Mouse (Mus musculus) liver, postnatal 0 days (tissue): ENCODE measurements at regions not wholly inside any gene's neighbourhood (a gene's known extent, or its start where the extent isn't known, plus 50 kb on each side); places are given as distances from the start of the nearest gene placed in this dataset.

Experiments
- ATAC-seq: fragments of 200-750 bp; cut with Nextera tagmentation; 2 replicates; pipeline ENCODE4 v1.8.0; 2017; ENCODE audit warnings: mild to moderate bottlenecking, moderate library complexity
- DNase-seq: peaks from one replicate; pipeline ENCODE4 v3.0.0-alpha.2; 2016
- H3K27ac ChIP-seq: fragments of 300-500 bp; sonication (generic); 2 replicates; pipeline ENCODE4 v1.5.1; 2014; ENCODE audit warnings: antibody characterized with exemption, moderate library complexity, mild to moderate bottlenecking, low read depth
- H3K27me3 ChIP-seq: fragments of 300-500 bp; sonication (generic); 2 replicates; pipeline ENCODE4 v1.6.1; 2014; ENCODE audit warnings: low read length, control low read depth, mixed read lengths; ENCODE audit not compliant: insufficient read depth
- H3K36me3 ChIP-seq: fragments of 300-500 bp; sonication (generic); replicated peaks from 2 replicates; pipeline ENCODE4 v1.6.1; 2014; ENCODE audit warnings: mild to moderate bottlenecking, control low read depth, low read length, moderate library complexity, mixed read lengths; ENCODE audit not compliant: insufficient read depth
- H3K4me1 ChIP-seq: fragments of 300-500 bp; sonication (generic); 2 replicates; pipeline ENCODE4 v1.6.1; 2014; ENCODE audit warnings: antibody characterized with exemption, mild to moderate bottlenecking, control low read depth; ENCODE audit not compliant: insufficient read depth
- H3K4me2 ChIP-seq: fragments of 300-500 bp; sonication (generic); 2 replicates; pipeline ENCODE4 v1.6.1; 2014; ENCODE audit warnings: low read depth, mild to moderate bottlenecking, low read length, moderate library complexity, mixed read lengths
- H3K4me3 ChIP-seq: fragments of 300-500 bp; sonication (generic); 2 replicates; pipeline ENCODE4 v1.5.1; 2014; ENCODE audit warnings: low read depth, low read length
- H3K9ac ChIP-seq: fragments of 300-500 bp; sonication (generic); replicated peaks from 2 replicates; pipeline ENCODE4 v1.6.1; 2014; ENCODE audit warnings: mild to moderate bottlenecking, moderate library complexity
- H3K9me3 ChIP-seq: fragments of 300-500 bp; sonication (generic); 2 replicates; pipeline ENCODE4 v1.6.1; 2016; ENCODE audit warnings: mild to moderate bottlenecking, control low read depth, low read length, mixed read lengths
- CTCF ChIP-seq: sonication (generic); IDR thresholded peaks from 2 replicates; pipeline ENCODE4 v1.5.1; 2016; ENCODE audit warnings: antibody characterized with exemption, low read depth
- EP300 ChIP-seq: IDR thresholded peaks from 2 replicates; pipeline ENCODE4 v1.6.1; 2016; ENCODE audit warnings: antibody characterized with exemption, low read depth, mild to moderate bottlenecking
- whole genome bisulfite sequencing: fragments of 180-500 bp; shearing (Covaris S2); extraction: QIAGEN DNeasy Blood & Tissue Kit; methylation state at CpG from one replicate; pipeline ENCODE4 v1.1.7; 2014; ENCODE audit not compliant: insufficient replicate concordance; 5-methylcytosine and 5-hydroxymethylcytosine counted together

DNA sequence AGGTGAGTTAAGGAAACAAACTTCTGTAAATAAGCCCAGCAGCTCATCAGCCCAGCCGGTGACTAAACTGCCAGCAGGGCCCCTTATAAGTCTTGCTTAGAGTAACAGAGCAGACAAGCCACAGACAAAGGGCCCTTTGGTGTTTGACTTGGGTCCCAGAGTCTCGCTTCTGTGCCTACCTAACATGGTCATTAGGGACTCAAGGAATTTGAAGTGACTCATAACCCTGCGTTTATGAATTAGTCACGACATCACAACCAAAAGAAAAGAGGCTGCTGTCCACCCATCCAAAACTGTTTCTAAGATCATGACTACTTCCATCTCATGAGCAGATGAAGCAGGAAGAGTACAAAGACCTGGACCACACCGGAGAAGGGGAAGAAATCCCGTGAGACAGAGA, 227.5 kb upstream of the Fn1 start:
- no peak for ATAC-seq
- 81% methylated on average over 6 of the region's 6 CpGs for WGBS
- no peaks in the 10 kb centered on the region for H3K27me3 ChIP-seq
- H3K4me2 ChIP-seq: no peak overlapping the region
- H3K27ac ChIP-seq: no peak overlapping the region
- H3K9me3 ChIP-seq: no peaks in the 10 kb centered on the region
- H3K9ac ChIP-seq: no peak overlapping the region
- DNase-seq: no peak
- no peaks in the 10 kb centered on the region for H3K36me3 ChIP-seq
- no peak for TF ChIP-seq EP300
- TF ChIP-seq CTCF: no peak
- H3K4me3 ChIP-seq: no peak overlapping the region
- H3K4me1 ChIP-seq: peaks cover 5% of the 10 kb centered on the region; the same call in 1 of the 2 replicates

DNA sequence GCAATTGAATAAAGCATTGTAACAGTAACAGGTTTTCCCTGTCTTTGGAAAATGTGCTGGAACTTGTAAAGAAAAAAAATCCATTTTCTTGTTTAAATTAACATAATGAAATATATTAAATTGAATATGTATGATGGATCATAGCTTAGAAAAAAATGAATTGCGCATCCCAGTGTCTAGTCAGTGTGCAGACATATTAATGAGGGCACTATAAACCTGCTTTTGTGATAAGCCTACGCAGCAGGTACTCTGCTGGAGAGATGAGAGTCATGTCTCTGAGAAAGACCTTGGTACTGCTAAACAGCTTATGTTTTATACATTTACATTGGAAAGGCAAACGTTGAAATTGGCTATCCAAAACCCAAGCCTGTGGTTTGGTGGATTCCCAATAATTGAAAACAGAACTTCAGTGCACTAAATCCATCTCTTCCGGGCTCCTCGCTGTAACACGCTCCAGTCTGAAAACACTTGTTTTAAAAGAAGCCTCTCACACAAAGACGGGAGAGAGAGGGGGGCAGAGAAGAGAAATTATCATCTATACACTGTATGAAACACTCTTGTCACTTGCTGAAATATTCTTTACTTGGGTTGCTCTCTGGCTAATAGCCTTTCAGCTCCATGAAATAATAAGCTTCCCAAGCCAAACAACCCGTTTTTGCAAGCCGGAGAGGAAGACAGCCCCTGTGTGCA, 223.9 kb upstream of the Fn1 start:
- Histone ChIP-seq H3K27ac (no peak overlapping the region), H3K4me1 (no peaks in the 10 kb centered on the region), H3K9ac (no peak overlapping the region), H3K27me3 (no peaks in the 10 kb centered on the region), H3K36me3 (no peaks in the 10 kb centered on the region), H3K9me3 (no peaks in the 10 kb centered on the region), H3K4me3 (no peak overlapping the region), H3K4me2 (no peak overlapping the region)
- 77% methylated on average over 9 of the region's 9 CpGs for WGBS
- ATAC-seq: no peak
- TF ChIP-seq CTCF (no peak), EP300 (no peak)
- no peak for DNase-seq

DNA sequence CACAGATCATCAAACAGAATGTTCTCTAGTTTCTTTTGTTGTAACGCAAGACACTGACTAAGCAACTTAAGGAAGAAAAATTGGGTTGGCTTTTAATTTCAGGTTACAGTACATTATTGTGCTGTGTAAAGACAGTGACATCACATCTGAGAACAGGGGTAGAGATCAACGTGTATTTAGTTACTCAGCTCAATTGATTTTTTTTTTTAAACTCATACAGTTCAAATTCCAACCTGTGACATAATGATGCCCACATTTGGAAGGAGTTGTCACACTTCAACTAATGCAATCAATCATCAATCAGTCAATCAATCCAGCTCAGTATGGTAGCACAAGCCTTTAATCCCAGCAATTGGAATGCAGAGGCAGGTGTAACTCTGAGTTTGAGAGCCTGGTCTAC, 221.0 kb upstream of the Fn1 start:
- Histone ChIP-seq H3K27ac (no peak overlapping the region), H3K4me2 (no peak overlapping the region), H3K9ac (no peak overlapping the region), H3K36me3 (no peaks in the 10 kb centered on the region), H3K9me3 (no peaks in the 10 kb centered on the region), H3K27me3 (no peaks in the 10 kb centered on the region), H3K4me1 (no peaks in the 10 kb centered on the region), H3K4me3 (no peak overlapping the region)
- ATAC-seq (peak; percentile 58; the same call in 1 of the 2 replicates), DNase-seq (no peak)
- 64% methylated on average over 2 of the region's 2 CpGs for WGBS
- TF ChIP-seq CTCF (no peak), EP300 (no peak)

DNA sequence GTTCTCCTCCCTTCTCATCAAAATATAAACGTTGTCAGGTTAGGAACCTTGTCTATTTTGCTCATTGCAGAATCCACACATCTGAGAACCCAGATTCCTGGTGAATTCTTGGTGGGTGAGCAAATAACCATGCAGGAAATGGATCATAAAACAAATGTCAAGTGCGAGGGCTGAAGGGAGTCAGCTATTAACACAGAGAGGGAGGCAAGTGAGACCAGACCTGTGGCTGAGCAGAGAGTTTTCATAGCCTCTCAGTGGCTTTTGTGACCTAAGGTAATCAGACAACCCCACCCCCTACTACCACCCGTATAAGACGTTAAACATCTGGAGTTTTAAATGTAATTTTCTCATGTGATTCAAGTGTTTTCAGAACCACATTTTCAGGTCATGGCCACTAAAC, 212.7 kb upstream of the Fn1 start:
- no peak for TF ChIP-seq EP300
- no peak for TF ChIP-seq CTCF
- DNase-seq (no peak), ATAC-seq (no peak)
- Histone ChIP-seq H3K4me1 (no peaks in the 10 kb centered on the region), H3K9me3 (no peaks in the 10 kb centered on the region), H3K9ac (no peak overlapping the region), H3K4me3 (no peak overlapping the region), H3K4me2 (no peak overlapping the region), H3K27me3 (no peaks in the 10 kb centered on the region), H3K27ac (no peak overlapping the region), H3K36me3 (no peaks in the 10 kb centered on the region)
- WGBS: 38% methylated on average over 4 of the region's 4 CpGs

DNA sequence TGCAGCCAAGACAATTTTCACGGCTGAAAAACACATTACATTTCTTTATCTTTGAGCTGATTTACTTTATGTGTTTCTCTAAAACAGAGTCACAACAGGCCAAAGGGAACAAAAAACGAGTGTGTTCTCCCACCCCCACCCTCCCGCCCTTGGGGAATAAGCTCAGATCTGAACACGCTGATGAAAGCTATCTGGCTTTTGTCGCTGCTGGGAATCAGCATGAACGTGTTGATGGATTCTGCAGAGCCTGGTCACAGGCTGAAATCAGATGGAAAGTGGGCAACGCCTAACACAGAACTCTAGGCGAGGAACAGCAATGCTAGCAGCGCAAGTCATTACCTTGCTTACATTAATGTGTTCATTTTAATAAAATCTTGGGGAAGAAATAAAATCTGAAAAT, 211.7 kb upstream of the Fn1 start:
- TF ChIP-seq EP300 (no peak), CTCF (no peak)
- H3K4me2 ChIP-seq: no peak overlapping the region
- no peaks in the 10 kb centered on the region for H3K9me3 ChIP-seq
- no peaks in the 10 kb centered on the region for H3K27me3 ChIP-seq
- WGBS: 72% methylated on average over 9 of the region's 9 CpGs
- H3K36me3 ChIP-seq: no peaks in the 10 kb centered on the region
- DNase-seq (no peak), ATAC-seq (no peak)
- no peak overlapping the region for H3K27ac ChIP-seq
- H3K9ac ChIP-seq: no peak overlapping the region
- H3K4me1 ChIP-seq: no peaks in the 10 kb centered on the region
- no peak overlapping the region for H3K4me3 ChIP-seq

DNA sequence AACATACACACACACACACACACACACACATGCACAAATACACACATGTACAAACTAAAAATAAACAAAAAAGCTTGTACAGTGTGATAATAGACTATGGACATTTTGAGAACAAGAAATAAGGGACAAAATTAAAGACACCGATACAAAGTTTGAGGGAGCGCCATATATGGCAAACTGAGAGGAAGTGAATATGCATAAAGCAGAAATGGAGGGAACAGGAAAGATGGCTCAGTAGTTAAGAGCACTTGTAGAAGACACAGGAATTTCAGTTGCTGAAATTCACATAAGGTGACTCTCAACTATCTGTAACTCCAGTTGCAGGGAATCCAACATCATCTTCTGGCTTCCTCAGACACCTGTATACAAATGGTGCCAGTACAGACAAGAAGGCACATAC, 200.2 kb upstream of the Fn1 start:
- ATAC-seq (no peak), DNase-seq (no peak)
- no peak overlapping the region for H3K27ac ChIP-seq
- TF ChIP-seq CTCF (no peak), EP300 (no peak)
- no peak overlapping the region for H3K4me3 ChIP-seq
- no peak overlapping the region for H3K9ac ChIP-seq
- H3K27me3 ChIP-seq: no peaks in the 10 kb centered on the region
- no peaks in the 10 kb centered on the region for H3K36me3 ChIP-seq
- no peaks in the 10 kb centered on the region for H3K9me3 ChIP-seq
- no peak overlapping the region for H3K4me2 ChIP-seq
- WGBS: 59% methylated on average over 2 of the region's 2 CpGs
- no peaks in the 10 kb centered on the region for H3K4me1 ChIP-seq
